Mouse (Mus musculus) cerebellum, adult 11-12 months (tissue): ENCODE results near the gene Rnase9.
"Not testable (repeated sequence)": the region's sequence is repeated elsewhere in the genome, so short reads cannot be mapped to it uniquely, and the experiment has no call there.

Experiments used
- DNase-seq: peaks from one replicate; pipeline ENCODE4 v3.0.0; 2022

Gene Rnase9

DNA sequence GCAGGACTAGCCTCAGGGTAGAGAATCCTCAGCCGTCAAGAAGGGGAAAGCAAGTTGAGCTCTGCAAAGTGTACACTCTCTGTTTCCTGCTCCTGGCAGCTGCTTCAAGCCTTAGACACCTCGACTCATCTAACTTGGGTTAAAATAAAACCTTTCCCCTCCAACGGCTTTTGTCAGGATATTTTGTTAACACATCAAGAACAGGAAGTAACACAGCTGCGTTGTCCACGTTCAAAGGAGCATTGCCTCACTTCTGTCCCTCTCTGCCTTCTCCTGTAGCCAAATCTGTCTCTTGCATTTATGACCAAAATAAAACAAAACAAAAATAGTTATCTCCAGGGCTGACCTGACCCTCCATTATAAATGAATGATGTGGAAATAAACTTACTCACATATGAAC lies 6.2 kb upstream of the Rnase9 start:
- no peak for DNase-seq

- no peak for DNase-seq
Measured at GRCm38 (mm10) chr14:51036214-51036613, 5.5 kb downstream of the Rnase9 start.

DNA sequence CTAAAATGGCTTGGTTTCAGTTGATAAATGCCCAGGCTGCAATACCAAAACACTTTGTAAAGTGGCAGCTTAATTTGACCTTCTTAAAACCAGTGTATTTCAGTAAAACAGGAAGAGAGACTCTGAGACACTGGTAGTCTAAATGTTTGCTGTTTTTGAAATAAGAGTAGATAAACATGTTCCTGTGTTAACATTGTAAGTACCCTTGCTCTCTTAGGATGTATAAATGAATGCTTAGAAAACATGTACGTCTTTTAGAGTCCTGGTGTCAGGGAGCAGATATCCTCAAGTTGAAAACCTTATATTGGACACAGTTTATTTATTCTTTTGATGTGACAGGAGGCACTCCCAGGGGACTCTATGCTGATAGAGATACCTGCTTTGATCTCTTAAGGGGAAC lies 6.5 kb downstream of the Rnase9 start:
- no peak for DNase-seq

DNA sequence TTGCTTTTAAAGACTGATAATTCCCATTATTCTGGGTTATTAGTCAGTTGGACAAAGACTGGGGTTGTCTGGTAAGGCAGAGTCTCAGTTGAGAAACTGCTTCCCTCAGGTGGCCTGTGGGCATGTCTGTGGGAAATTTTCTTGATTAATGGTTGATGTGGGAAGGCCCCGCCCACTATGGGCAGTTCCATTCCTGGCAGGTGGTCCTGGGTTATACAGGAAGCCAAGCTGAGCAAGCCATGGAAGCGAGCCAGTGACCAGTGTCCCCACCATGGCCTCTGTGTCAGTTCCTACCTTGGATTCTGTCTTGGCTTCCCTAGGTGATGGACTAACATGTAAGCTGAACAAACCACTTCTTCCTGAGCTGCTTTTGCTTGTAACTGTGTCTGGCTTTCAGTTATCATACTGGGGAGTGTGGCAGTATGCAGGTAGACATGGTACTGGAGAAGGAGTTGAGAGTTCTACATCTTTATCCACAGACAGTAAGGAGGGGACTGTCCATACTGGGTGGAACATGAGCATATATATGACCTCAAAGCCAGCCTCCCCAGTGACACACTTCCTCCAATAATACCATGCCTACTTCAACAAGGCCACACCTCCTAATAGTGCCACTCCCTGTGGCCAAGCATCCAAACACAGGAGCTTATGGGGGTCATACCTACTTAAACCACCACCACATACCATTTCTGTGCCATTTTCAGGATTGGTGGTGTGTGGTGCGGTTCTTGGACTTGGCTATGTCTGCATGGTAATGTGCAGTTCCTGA lies 14.1 kb downstream of the Rnase9 start:
- peak; percentile 8 for DNase-seq

DNA sequence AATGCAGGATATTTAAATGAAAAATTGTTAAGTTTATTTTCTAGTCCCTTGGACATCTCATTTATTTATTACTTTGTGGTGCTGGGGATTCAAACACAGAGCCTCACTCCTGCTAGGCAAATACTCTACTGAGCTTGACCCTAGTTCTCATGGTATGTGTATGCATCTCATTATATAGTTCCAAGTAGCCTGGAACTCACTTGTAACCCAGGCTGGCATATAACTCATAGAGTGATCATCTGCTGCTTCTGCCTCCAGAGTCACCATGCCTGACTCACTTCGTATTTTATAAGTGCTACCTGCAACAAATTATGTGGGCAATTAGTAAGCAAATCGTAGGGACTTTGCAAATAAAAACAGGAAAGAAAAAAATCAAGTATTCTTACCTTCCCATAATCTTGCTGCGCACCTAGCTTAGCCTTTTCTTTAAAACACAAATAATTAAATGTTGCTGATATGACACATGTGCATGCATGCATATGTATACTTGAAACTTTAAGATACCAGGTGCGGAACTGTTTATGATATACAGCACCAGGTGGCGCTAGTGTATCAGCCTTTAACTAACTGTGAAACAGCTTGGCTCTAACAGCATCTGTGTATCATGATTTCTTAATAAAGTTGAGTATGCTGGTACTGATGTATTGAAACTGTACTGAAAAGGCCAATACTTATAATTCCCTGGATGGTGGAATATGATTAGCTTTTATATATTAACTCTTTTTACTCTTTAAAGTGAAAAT lies 15.1 kb downstream of the Rnase9 start:
- DNase-seq = peak; percentile 58

GRCm38 (mm10) chr14:51024820-51025219 lies 16.8 kb downstream of the Rnase9 start:
- DNase-seq = no peak

GRCm38 (mm10) chr14:51023457-51023856 lies 18.2 kb downstream of the Rnase9 start:
- no peak for DNase-seq

DNA sequence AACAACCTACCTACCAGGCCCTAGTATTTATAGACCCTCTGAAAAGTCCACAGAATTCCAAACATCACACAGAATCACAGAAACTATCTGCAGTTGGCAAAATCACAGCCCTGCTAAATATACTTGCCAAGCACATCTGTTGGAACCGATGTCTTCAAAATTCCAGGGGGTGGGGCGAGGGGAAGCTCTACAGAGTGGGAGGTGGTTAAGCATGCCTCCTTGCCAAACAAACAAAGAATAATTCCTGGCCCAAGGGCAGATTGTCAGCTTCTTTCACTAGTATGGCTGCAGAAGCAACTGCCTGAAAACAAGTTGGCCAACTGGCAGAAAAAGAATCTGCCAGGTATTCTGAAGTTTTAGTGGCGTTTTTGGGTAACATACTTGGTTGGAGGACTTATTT lies 24.4 kb downstream of the Rnase9 start:
- no peak for DNase-seq

- no peak for DNase-seq
Measured at GRCm38 (mm10) chr14:51015780-51016179, 25.9 kb downstream of the Rnase9 start.

DNA sequence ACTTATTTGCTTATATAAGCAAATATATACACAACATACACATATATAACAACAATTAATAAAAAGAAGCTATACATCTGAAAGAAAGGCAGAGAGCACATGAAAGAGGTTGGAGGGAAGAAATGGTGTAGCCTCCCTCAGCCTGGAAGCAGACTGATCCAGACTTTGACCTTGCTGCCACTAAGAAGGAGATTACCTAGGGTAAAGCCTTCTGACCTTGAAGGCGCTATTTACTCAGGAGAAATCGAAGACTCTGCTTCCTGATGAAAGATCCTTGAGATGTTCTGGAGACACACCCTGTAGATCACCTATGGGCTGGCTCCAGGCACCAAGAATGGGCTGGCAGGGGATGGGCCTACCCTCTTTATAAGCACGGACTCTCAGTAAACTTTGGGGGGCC lies 26.9 kb downstream of the Rnase9 start:
- not testable (repeated sequence) for DNase-seq

GRCm38 (mm10) chr14:51009572-51009971 lies 32.1 kb downstream of the Rnase9 start:
- DNase-seq = no peak

- DNase-seq = no peak
Measured at GRCm38 (mm10) chr14:51008781-51009180, 32.9 kb downstream of the Rnase9 start.

DNA sequence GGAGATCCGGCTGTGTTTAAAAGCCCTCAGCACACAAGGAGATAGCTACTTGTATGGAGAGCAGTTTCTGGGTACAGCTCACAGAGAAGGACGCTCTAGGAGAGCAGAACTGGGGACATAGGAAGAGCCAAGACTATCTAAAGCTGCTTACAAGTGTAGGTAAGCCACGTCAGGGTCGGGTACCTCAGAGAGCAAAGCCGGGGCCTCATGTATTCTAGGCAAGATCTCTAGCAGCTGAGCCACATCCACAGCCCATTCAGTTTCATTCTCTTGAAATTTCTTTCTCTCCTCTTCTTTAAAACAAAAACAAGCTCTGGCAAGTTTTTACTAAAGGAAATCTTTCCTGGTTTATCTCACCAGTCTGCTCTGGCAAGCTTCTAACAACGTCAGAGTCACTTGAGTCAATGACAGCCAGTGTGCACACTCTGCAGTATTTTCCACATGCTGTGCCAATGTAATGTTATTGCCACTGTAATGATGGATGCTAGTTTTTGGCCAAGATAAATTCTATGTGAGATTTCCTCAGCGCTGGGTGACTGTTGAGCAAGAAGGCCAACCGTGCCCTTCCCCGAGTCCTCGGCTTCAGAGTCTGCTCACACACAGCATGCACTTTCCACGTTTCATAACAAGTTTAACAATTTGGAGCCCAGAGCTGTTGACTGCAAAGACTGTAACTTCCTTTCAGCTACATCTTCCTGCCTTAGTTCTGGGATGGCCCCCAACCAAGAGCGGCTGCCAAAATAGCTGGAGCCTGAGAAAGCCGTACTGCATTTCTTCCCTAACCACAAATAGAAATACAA lies 33.6 kb downstream of the Rnase9 start:
- DNase-seq = no peak

- no peak for DNase-seq
Measured at GRCm38 (mm10) chr14:51007152-51007801, 34.4 kb downstream of the Rnase9 start, which contains the start of gene Rnase10. Gene Rnase10 (plus strand): TSS chr14:51007751.

DNA sequence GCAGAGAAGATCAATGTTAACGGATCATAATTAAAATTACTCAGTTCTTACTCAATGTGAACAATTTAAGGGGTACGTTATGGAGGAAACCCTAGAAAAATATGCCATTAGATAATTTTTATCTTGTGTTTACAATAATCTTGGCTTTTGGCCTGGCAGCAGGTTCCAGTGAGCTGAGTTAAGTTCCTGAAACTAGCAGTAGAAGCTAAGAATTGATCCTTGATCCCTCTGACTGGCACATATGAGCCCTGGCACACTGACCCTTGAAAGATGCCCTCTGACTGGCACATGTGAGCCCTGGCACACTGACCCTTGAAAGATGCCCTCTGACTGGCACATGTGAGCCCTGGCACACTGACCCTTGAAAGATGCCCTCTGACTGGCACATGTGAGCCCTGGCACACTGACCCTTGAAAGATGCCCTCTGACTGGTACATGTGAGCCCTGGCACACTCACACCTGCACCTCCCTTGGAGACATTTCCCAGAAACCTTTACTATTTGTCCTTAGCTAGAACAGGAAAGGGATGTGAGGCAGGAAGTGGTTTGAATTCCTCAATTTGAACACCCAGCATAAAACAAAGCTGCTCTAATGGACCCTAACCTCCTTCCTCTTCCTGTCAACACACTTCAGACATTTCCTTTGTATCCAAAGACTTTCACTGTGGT lies 43.5 kb downstream of the Rnase9 start:
- DNase-seq = no peak

GRCm38 (mm10) chr14:50997088-50997487 lies 44.6 kb downstream of the Rnase9 start:
- no peak for DNase-seq

GRCm38 (mm10) chr14:50991037-50991436 lies 50.6 kb downstream of the Rnase9 start:
- no peak for DNase-seq
